Mouse (Mus musculus) liver, embryonic 14.5 days (tissue): ENCODE measurements at regions not wholly inside any gene's neighbourhood (a gene's known extent, or its start where the extent isn't known, plus 50 kb on each side); places are given as distances from the start of the nearest gene placed in this dataset.
A peak's percentile ranks its signal among the peaks of the same experiment; 100 is the strongest.

ENCODE experiments used
- ATAC-seq: fragments of 200-750 bp; cut with Nextera tagmentation; 2 replicates; pipeline ENCODE4 v1.8.0; 2017; ENCODE audit warnings: moderate number of reproducible peaks, mild to moderate bottlenecking, moderate library complexity; ENCODE audit not compliant: insufficient read depth
- DNase-seq, 3 experiments: peaks; one replicate each; pipeline ENCODE4 v3.0.0-alpha.2; 2012 to 2013; ENCODE audit warnings: low read depth in 3 of 3, low spot score in 3 of 3
- H3K27ac ChIP-seq: fragments of 300-500 bp; sonication (generic); 2 replicates; pipeline ENCODE4 v1.5.1; 2014; ENCODE audit warnings: moderate library complexity, mild to moderate bottlenecking, control low read depth, inconsistent platforms
- H3K27me3 ChIP-seq: fragments of 300-500 bp; sonication (generic); 2 replicates; pipeline ENCODE4 v1.6.1; 2014; ENCODE audit warnings: mild to moderate bottlenecking, low read length, moderate library complexity; ENCODE audit not compliant: control insufficient read depth, insufficient read depth
- H3K36me3 ChIP-seq: fragments of 300-500 bp; sonication (generic); replicated peaks from 2 replicates; pipeline ENCODE4 v1.6.1; 2014; ENCODE audit warnings: low read depth; ENCODE audit not compliant: control insufficient read depth, insufficient read depth
- H3K4me1 ChIP-seq, 2 experiments: fragments of 200-500 bp in 1 of 2; fragments of 300-500 bp in 1 of 2; sonication (generic) in 1 of 2; replicated peaks; 2 replicates each; pipeline ENCODE4 v1.6.1; 2012 to 2014; ENCODE audit warnings: antibody characterized with exemption in 1 of 2, inconsistent platforms in 1 of 2, low read length in 1 of 2; ENCODE audit not compliant: control insufficient read depth in 2 of 2, insufficient read depth in 2 of 2
- H3K4me2 ChIP-seq: fragments of 300-500 bp; sonication (generic); 2 replicates; pipeline ENCODE4 v1.6.1; 2014; ENCODE audit warnings: low read depth, mild to moderate bottlenecking, control low read depth, moderate library complexity
- H3K4me3 ChIP-seq, 2 experiments: fragments of 200-500 bp in 1 of 2; fragments of 300-500 bp in 1 of 2; sonication (generic) in 1 of 2; 2 replicates each; pipeline ENCODE4 v1.5.1; 2012 to 2014; ENCODE audit warnings: low read depth in 2 of 2, low read length in 2 of 2, mild to moderate bottlenecking in 2 of 2, control low read depth in 1 of 2, inconsistent platforms in 1 of 2, moderate library complexity in 1 of 2; ENCODE audit not compliant: insufficient read depth in 1 of 2
- H3K9ac ChIP-seq: fragments of 300-500 bp; sonication (generic); replicated peaks from 2 replicates; pipeline ENCODE4 v1.6.1; 2014; ENCODE audit warnings: mild to moderate bottlenecking, control low read depth, moderate library complexity
- H3K9me3 ChIP-seq: fragments of 300-500 bp; sonication (generic); 2 replicates; pipeline ENCODE4 v1.6.1; 2016; ENCODE audit warnings: low read length, mixed read lengths; ENCODE audit not compliant: control insufficient read depth
- CTCF ChIP-seq: IDR thresholded peaks from 2 replicates; pipeline ENCODE4 v1.5.1; 2016; ENCODE audit warnings: antibody characterized with exemption, low read depth, control low read depth
- EP300 ChIP-seq: IDR thresholded peaks from 2 replicates; pipeline ENCODE4 v1.6.1; 2016; ENCODE audit warnings: antibody characterized with exemption, low read depth
- WGBS: fragments of 180-500 bp; shearing (Covaris S2); extraction: QIAGEN DNeasy Blood & Tissue Kit; methylation state at CpG from one replicate; pipeline ENCODE4 v1.1.7; 2014; ENCODE audit not compliant: insufficient replicate concordance; 5-methylcytosine and 5-hydroxymethylcytosine counted together

- no peak for DNase-seq
- 0 out of 2 replicates have a peak, but pooled peaks have one; percentile 34 for ATAC-seq
Observed at GRCm38 (mm10) chr16:93158526-93159226, 332.7 kb upstream of the Runx1 start.

GRCm38 (mm10) chr16:93153545-93154329 is 327.8 kb upstream of the Runx1 start:
- Histone ChIP-seq H3K27me3 (no peaks in the 10 kb centered on the region), H3K4me2 (peak overlapping the region; percentile 22; the same call in 1 of the 2 replicates), H3K4me3 (no peak overlapping the region), H3K4me1 (peaks cover 19 to 30% of the 10 kb centered on the region in 2 experiments), H3K27ac (no peak overlapping the region), H3K36me3 (no peaks in the 10 kb centered on the region), H3K9me3 (no peaks in the 10 kb centered on the region; the same call in 1 of the 2 replicates), H3K9ac (no peak overlapping the region)
- TF ChIP-seq CTCF (no peak), EP300 (no peak)
- ATAC-seq (peak; percentile 59), DNase-seq (no peak)
- WGBS: 74% methylated on average over 14 of the region's 14 CpGs

More at GRCm38 (mm10) chr16:93158526-93159226, 332.7 kb upstream of the Runx1 start:
- no peak overlapping the region for H3K27ac ChIP-seq
- H3K4me1 ChIP-seq: peaks cover 8 to 10% of the 10 kb centered on the region in 2 experiments
- H3K9ac ChIP-seq: no peak overlapping the region
- TF ChIP-seq EP300 (no peak), CTCF (peak; percentile 65)
- H3K4me2 ChIP-seq: no peak overlapping the region
- no peaks in the 10 kb centered on the region for H3K36me3 ChIP-seq
- no peaks in the 10 kb centered on the region; the same call in 1 of the 2 replicates for H3K9me3 ChIP-seq
- WGBS: 72% methylated on average over 8 of the region's 8 CpGs
- no peak overlapping the region for H3K4me3 ChIP-seq
- no peaks in the 10 kb centered on the region; the same call in 1 of the 2 replicates for H3K27me3 ChIP-seq

GRCm38 (mm10) chr16:93152765-93153489 is 327.0 kb upstream of the Runx1 start:
- Histone ChIP-seq H3K9ac (0 out of 2 replicates have a peak overlapping the region, but pooled peaks have one; percentile 3), H3K36me3 (no peaks in the 10 kb centered on the region), H3K27ac (no peak overlapping the region), H3K27me3 (no peaks in the 10 kb centered on the region), H3K4me1 (peaks cover 27 to 38% of the 10 kb centered on the region in 2 experiments), H3K9me3 (no peaks in the 10 kb centered on the region), H3K4me2 (peak overlapping the region; percentile 18; the same call in 1 of the 2 replicates), H3K4me3 (no peak overlapping the region)
- DNase-seq (no peak), ATAC-seq (no peak)
- WGBS: 8% methylated on average over 14 of the region's 14 CpGs
- TF ChIP-seq EP300 (0 out of 2 replicates have a peak, but pooled peaks have one; percentile 31), CTCF (no peak)

GRCm38 (mm10) chr16:93152057-93152456 is 326.1 kb upstream of the Runx1 start:
- DNase-seq (no peak), ATAC-seq (no peak)
- H3K4me3 ChIP-seq: no peak overlapping the region
- TF ChIP-seq EP300 (no peak), CTCF (no peak)
- H3K4me1 ChIP-seq: peaks cover 32 to 44% of the 10 kb centered on the region in 2 experiments
- 86% methylated on average over 1 of the region's 1 CpGs for WGBS
- H3K4me2 ChIP-seq: no peak overlapping the region
- H3K36me3 ChIP-seq: no peaks in the 10 kb centered on the region
- no peak overlapping the region for H3K9ac ChIP-seq
- H3K27me3 ChIP-seq: no peaks in the 10 kb centered on the region
- no peak overlapping the region for H3K27ac ChIP-seq
- no peaks in the 10 kb centered on the region for H3K9me3 ChIP-seq
